Mouse (Mus musculus) hindbrain, embryonic 12.5 days (tissue): ENCODE measurements around the gene Kcnk1. TPM values are rescaled to one million over a fixed set of nuclear protein-coding genes. Genes with fewer than 3 reads are reported as not detected.

Source experiments
- ATAC-seq: fragments of 200-750 bp; cut with Nextera tagmentation; 2 replicates; pipeline ENCODE4 v1.8.0; 2017; ENCODE audit warnings: moderate TSS enrichment; ENCODE audit not compliant: low FRiP score
- H3K27ac ChIP-seq: fragments of 300-500 bp; sonication (generic); 2 replicates; pipeline ENCODE4 v1.5.1; 2016; ENCODE audit warnings: mild to moderate bottlenecking
- H3K27me3 ChIP-seq: fragments of 300-500 bp; sonication (generic); 2 replicates; pipeline ENCODE4 v1.6.1; 2016; ENCODE audit warnings: mild to moderate bottlenecking
- H3K36me3 ChIP-seq: fragments of 300-500 bp; sonication (generic); 2 replicates; pipeline ENCODE4 v1.6.1; 2016; ENCODE audit warnings: mild to moderate bottlenecking
- H3K4me1 ChIP-seq: fragments of 300-500 bp; sonication (generic); 2 replicates; pipeline ENCODE4 v1.6.1; 2016
- H3K4me2 ChIP-seq: fragments of 300-500 bp; sonication (generic); replicated peaks from 2 replicates; pipeline ENCODE4 v1.6.1; 2016; ENCODE audit warnings: mild to moderate bottlenecking
- H3K4me3 ChIP-seq: fragments of 300-500 bp; sonication (generic); 2 replicates; pipeline ENCODE4 v1.5.1; 2016; ENCODE audit warnings: mild to moderate bottlenecking
- H3K9ac ChIP-seq: fragments of 300-500 bp; sonication (generic); 2 replicates; pipeline ENCODE4 v1.6.1; 2016; ENCODE audit warnings: mild to moderate bottlenecking, moderate library complexity
- H3K9me3 ChIP-seq: fragments of 300-500 bp; sonication (generic); replicated peaks from 2 replicates; pipeline ENCODE4 v1.6.1; 2016; ENCODE audit warnings: mild to moderate bottlenecking
- WGBS: fragments of 180-500 bp; shearing (Covaris S2); methylation state at CpG from one replicate; pipeline ENCODE4 v1.1.7; 2016; 5-methylcytosine and 5-hydroxymethylcytosine counted together
- polyA plus RNA-seq: library from polyadenylated mRNA; unstranded; fragments of >200 nt; fragmentation: Nextera tagmentation; extraction: Ambion mirVana; gene quantifications from 2 replicates; pipeline ENCODE4 v1.2.1, GENCODE M21; 2016

Kcnk1 gene
- polyA plus RNA-seq, 1 experiment from 2014 or later = 14.2 TPM

GRCm38 (mm10) chr8:126026121-126026520, 31.2 kb downstream of the Kcnk1 start:
- no peak overlapping the region for H3K4me3 ChIP-seq
- H3K27me3 ChIP-seq = no peaks in the 10 kb centered on the region
- H3K4me2 ChIP-seq = no peak overlapping the region
- no peaks in the 10 kb centered on the region for H3K4me1 ChIP-seq
- no peak for ATAC-seq
- no peaks in the 10 kb centered on the region for H3K36me3 ChIP-seq
- H3K27ac ChIP-seq = no peak overlapping the region
- WGBS = 89% methylated on average over 9 of the region's 9 CpGs
- no peak overlapping the region for H3K9ac ChIP-seq
- H3K9me3 ChIP-seq = no peaks in the 10 kb centered on the region

- Histone ChIP-seq H3K4me2 (no peak overlapping the region), H3K27ac (no peak overlapping the region), H3K9ac (no peak overlapping the region), H3K36me3 (no peaks in the 10 kb centered on the region; the same call in 1 of the 2 replicates), H3K4me3 (no peak overlapping the region), H3K9me3 (no peaks in the 10 kb centered on the region), H3K4me1 (no peaks in the 10 kb centered on the region), H3K27me3 (no peaks in the 10 kb centered on the region)
- no peak for ATAC-seq
- WGBS = 80% methylated on average over 9 of the region's 9 CpGs
These were observed 31.6 kb downstream of the Kcnk1 start for GRCm38 (mm10) chr8:126026584-126026983.

GRCm38 (mm10) chr8:126027486-126027885, 32.5 kb downstream of the Kcnk1 start:
- Histone ChIP-seq H3K27ac (no peak overlapping the region), H3K9me3 (no peaks in the 10 kb centered on the region), H3K27me3 (no peaks in the 10 kb centered on the region), H3K36me3 (no peaks in the 10 kb centered on the region; the same call in 1 of the 2 replicates), H3K4me1 (no peaks in the 10 kb centered on the region), H3K9ac (no peak overlapping the region), H3K4me3 (no peak overlapping the region), H3K4me2 (no peak overlapping the region)
- ATAC-seq = no peak
- 87% methylated on average over 6 of the region's 6 CpGs for WGBS

GRCm38 (mm10) chr8:126028941-126029340, 34.0 kb downstream of the Kcnk1 start:
- no peak for ATAC-seq
- WGBS = 71% methylated on average over 6 of the region's 6 CpGs

GRCm38 (mm10) chr8:126032776-126033175, 37.8 kb downstream of the Kcnk1 start:
- no peaks in the 10 kb centered on the region for H3K9me3 ChIP-seq
- no peak overlapping the region for H3K9ac ChIP-seq
- no peak for ATAC-seq
- WGBS = 71% methylated on average over 6 of the region's 6 CpGs
- no peaks in the 10 kb centered on the region for H3K4me1 ChIP-seq
- no peak overlapping the region for H3K4me2 ChIP-seq
- H3K4me3 ChIP-seq = no peak overlapping the region
- no peak overlapping the region for H3K27ac ChIP-seq
- H3K36me3 ChIP-seq = no peaks in the 10 kb centered on the region; the same call in 1 of the 2 replicates
- H3K27me3 ChIP-seq = no peaks in the 10 kb centered on the region

More at GRCm38 (mm10) chr8:126028941-126029340, 34.0 kb downstream of the Kcnk1 start:
- no peak overlapping the region for H3K27ac ChIP-seq
- H3K4me1 ChIP-seq = no peaks in the 10 kb centered on the region
- no peak overlapping the region for H3K4me2 ChIP-seq
- H3K9me3 ChIP-seq = no peaks in the 10 kb centered on the region
- no peaks in the 10 kb centered on the region for H3K27me3 ChIP-seq
- H3K9ac ChIP-seq = no peak overlapping the region
- H3K36me3 ChIP-seq = no peaks in the 10 kb centered on the region; the same call in 1 of the 2 replicates
- no peak overlapping the region for H3K4me3 ChIP-seq

- H3K4me2 ChIP-seq = no peak overlapping the region
- H3K9ac ChIP-seq = no peak overlapping the region
- no peaks in the 10 kb centered on the region for H3K9me3 ChIP-seq
- H3K36me3 ChIP-seq = no peaks in the 10 kb centered on the region; the same call in 1 of the 2 replicates
- ATAC-seq = no peak
- no peak overlapping the region for H3K4me3 ChIP-seq
- 93% methylated on average over 4 of the region's 4 CpGs for WGBS
- H3K27me3 ChIP-seq = no peaks in the 10 kb centered on the region
- H3K27ac ChIP-seq = no peak overlapping the region
- no peaks in the 10 kb centered on the region for H3K4me1 ChIP-seq
These were observed 40.1 kb downstream of the Kcnk1 start for GRCm38 (mm10) chr8:126035046-126035445.

- WGBS = 77% methylated on average over 5 of the region's 5 CpGs
- no peak for ATAC-seq
These were observed 41.4 kb downstream of the Kcnk1 start for GRCm38 (mm10) chr8:126036340-126036739.

GRCm38 (mm10) chr8:126045751-126046150, 50.8 kb downstream of the Kcnk1 start:
- Histone ChIP-seq H3K4me3 (no peak overlapping the region), H3K36me3 (no peaks in the 10 kb centered on the region), H3K9me3 (no peaks in the 10 kb centered on the region), H3K27me3 (no peaks in the 10 kb centered on the region), H3K9ac (no peak overlapping the region), H3K27ac (no peak overlapping the region), H3K4me1 (no peaks in the 10 kb centered on the region), H3K4me2 (no peak overlapping the region)
- WGBS = 92% methylated on average over 4 of the region's 4 CpGs
- ATAC-seq = no peak

More at GRCm38 (mm10) chr8:126036340-126036739, 41.4 kb downstream of the Kcnk1 start:
- H3K36me3 ChIP-seq = no peaks in the 10 kb centered on the region; the same call in 1 of the 2 replicates
- no peak overlapping the region for H3K27ac ChIP-seq
- H3K9ac ChIP-seq = no peak overlapping the region
- no peaks in the 10 kb centered on the region for H3K9me3 ChIP-seq
- no peaks in the 10 kb centered on the region for H3K27me3 ChIP-seq
- no peaks in the 10 kb centered on the region for H3K4me1 ChIP-seq
- H3K4me3 ChIP-seq = no peak overlapping the region
- H3K4me2 ChIP-seq = no peak overlapping the region

GRCm38 (mm10) chr8:126053911-126054310, 58.9 kb downstream of the Kcnk1 start:
- Histone ChIP-seq H3K27me3 (no peaks in the 10 kb centered on the region), H3K36me3 (no peaks in the 10 kb centered on the region), H3K4me2 (no peak overlapping the region), H3K27ac (no peak overlapping the region), H3K4me3 (no peak overlapping the region), H3K9me3 (no peaks in the 10 kb centered on the region), H3K4me1 (no peaks in the 10 kb centered on the region), H3K9ac (no peak overlapping the region)
- 73% methylated on average over 4 of the region's 4 CpGs for WGBS
- no peak for ATAC-seq

GRCm38 (mm10) chr8:126058876-126059275, 63.9 kb downstream of the Kcnk1 start:
- no peak overlapping the region for H3K27ac ChIP-seq
- H3K4me1 ChIP-seq = no peaks in the 10 kb centered on the region
- H3K36me3 ChIP-seq = no peaks in the 10 kb centered on the region
- no peak overlapping the region for H3K4me3 ChIP-seq
- no peak overlapping the region for H3K9ac ChIP-seq
- no peak overlapping the region for H3K4me2 ChIP-seq
- no peak for ATAC-seq
- H3K27me3 ChIP-seq = no peaks in the 10 kb centered on the region
- WGBS = 61% methylated on average over 4 of the region's 4 CpGs
- no peaks in the 10 kb centered on the region for H3K9me3 ChIP-seq

GRCm38 (mm10) chr8:126062844-126063243, 67.9 kb downstream of the Kcnk1 start:
- Histone ChIP-seq H3K9ac (no peak overlapping the region), H3K36me3 (no peaks in the 10 kb centered on the region), H3K27ac (no peak overlapping the region), H3K4me2 (no peak overlapping the region), H3K4me3 (no peak overlapping the region), H3K9me3 (no peaks in the 10 kb centered on the region), H3K4me1 (0 out of 2 replicates have a peak, but pooled peaks cover 2% of the 10 kb centered on the region), H3K27me3 (no peaks in the 10 kb centered on the region)
- ATAC-seq = no peak
- 83% methylated on average over 10 of the region's 10 CpGs for WGBS

- H3K4me1 ChIP-seq = 0 out of 2 replicates have a peak, but pooled peaks cover 2% of the 10 kb centered on the region
- H3K4me3 ChIP-seq = no peak overlapping the region
- H3K36me3 ChIP-seq = no peaks in the 10 kb centered on the region
- WGBS = 71% methylated on average over 9 of the region's 9 CpGs
- H3K27me3 ChIP-seq = no peaks in the 10 kb centered on the region
- peak overlapping the region; percentile 23; the same call in 1 of the 2 replicates for H3K27ac ChIP-seq
- no peak overlapping the region for H3K4me2 ChIP-seq
- no peak overlapping the region for H3K9ac ChIP-seq
- no peaks in the 10 kb centered on the region for H3K9me3 ChIP-seq
- ATAC-seq = no peak
These were observed 69.0 kb downstream of the Kcnk1 start for GRCm38 (mm10) chr8:126063832-126064409.

GRCm38 (mm10) chr8:126064587-126065145, 69.7 kb downstream of the Kcnk1 start:
- H3K4me2 ChIP-seq = no peak overlapping the region
- WGBS = 27% methylated on average over 8 of the region's 8 CpGs

More at GRCm38 (mm10) chr8:126064587-126065145, 69.7 kb downstream of the Kcnk1 start:
- Histone ChIP-seq H3K9me3 (no peaks in the 10 kb centered on the region), H3K27me3 (no peaks in the 10 kb centered on the region), H3K9ac (no peak overlapping the region), H3K4me1 (0 out of 2 replicates have a peak, but pooled peaks cover 2% of the 10 kb centered on the region), H3K27ac (0 out of 2 replicates have a peak overlapping the region, but pooled peaks have one; percentile 23), H3K4me3 (no peak overlapping the region), H3K36me3 (no peaks in the 10 kb centered on the region)
- ATAC-seq = no peak
